Mouse (Mus musculus) frontal cortex, adult 2 months (tissue): ENCODE measurements at regions not wholly inside any gene's neighbourhood (a gene's known extent, or its start where the extent isn't known, plus 50 kb on each side); places are given as distances from the start of the nearest gene placed in this dataset.

Source experiments
- DNase-seq, 2 experiments: peaks; one replicate each; pipeline ENCODE4 v3.0.0; 2022; ENCODE audit warnings: low spot score in 1 of 2; ENCODE audit errors: extremely low spot score in 1 of 2

DNA sequence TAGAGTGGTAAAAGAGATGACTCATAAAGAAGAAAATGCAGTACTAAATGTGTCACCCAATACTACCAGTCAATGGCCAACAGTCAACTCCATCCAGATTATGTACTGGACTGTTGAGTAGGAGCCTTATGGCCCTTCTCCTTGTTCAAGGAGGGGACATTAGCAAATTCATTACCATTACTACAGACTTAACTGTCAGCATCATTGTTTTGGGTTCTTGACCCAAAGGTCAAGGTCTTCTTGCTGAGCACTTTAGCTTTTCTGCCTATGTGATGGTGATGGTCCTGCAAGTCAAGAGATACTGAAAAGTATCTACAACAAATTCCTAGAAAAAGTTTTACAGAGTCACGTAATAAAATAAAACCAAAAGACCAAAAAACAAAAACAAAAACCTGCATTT, 1251.4 kb downstream of the Gm37988 start:
- DNase-seq, result no peak

- DNase-seq, result no peak
Observed at GRCm38 (mm10) chr1:6076543-6076942, 1268.9 kb downstream of the Gm37988 start.

DNA sequence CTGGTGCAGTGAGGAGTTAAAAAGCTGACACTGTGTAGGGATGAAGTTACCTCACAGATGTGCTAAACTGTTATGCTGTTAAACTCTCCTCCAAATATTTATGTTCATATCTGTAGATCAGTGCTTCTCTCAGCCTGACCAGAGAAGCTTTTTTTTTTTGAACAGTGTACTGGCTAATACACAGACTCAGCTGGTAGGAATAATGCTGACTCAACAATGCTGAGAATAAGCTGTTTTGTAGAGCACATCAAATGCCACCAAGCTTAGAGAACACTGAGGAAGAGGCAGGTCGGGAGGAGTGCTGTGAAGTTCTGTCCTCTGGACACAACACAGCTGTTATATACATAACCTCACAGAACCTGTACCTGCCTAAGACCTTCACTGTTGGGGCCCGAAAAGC, 1274.2 kb downstream of the Gm37988 start:
- DNase-seq, result no peak

GRCm38 (mm10) chr1:6094162-6094934, 1286.7 kb downstream of the Gm37988 start:
- DNase-seq, result peak in 1 of 2 experiments; percentile 2

DNA sequence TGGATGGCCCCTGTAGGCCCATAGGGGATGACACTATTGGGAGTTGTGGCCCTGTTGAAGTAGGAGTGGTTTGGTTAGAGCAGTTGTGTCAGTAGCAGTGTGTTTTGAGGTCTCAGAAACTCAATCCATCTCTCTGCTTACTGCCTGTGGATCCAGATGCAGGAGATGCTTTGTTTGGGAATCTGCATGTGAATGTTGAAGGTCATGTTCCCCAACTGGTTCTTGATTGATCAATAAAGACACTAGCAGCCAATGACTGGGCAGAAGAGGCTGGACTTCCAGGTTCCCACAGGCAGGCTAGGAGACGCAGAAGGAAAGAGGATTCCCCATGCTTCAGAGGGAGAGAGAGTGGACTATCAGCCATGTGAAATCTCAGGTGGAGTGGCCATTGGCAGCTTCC, 1309.9 kb downstream of the Gm37988 start:
- DNase-seq, result no peak

DNA sequence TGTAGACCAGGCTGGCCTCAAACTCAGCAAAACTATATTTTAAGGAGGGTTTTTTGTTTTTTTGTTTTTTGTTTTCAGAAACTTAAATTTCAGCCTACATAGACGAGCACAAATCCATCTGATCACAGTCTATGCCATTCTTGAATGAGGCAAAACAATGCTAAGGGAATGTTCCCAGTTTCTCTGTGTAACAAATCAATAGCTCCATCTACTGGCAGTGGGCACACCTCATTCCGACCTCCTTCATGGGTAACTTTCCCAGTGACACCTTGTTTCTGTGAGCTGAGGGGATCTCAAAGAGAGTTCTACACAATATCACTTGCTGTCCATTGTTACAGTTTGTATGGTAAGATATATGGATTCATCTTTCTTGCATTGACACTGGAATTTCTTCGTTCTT, 1327.4 kb downstream of the Gm37988 start:
- peak; percentile 8 to 77 for DNase-seq

GRCm38 (mm10) chr1:6140245-6140644, 1332.6 kb downstream of the Gm37988 start:
- no peak for DNase-seq

DNA sequence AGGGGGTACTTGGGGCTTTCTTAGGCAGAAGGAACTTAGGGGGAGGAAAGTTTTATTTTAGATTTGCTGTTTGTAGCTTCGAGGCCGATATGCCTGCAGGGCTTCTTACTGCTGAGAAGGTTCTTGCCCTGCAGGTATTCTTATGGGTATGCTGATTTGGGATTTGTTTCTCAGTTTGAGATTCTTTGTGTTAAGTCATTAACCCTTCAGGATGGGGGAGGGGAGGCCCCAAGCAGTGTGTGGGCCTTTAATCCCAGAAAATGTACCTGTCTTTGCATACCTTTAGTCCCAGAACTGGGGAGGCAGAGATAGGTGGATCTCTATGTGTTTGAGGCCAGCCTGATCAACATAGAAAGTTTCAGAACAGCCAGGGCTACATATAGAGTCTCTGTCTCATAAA, 1335.1 kb downstream of the Gm37988 start:
- no peak for DNase-seq

DNA sequence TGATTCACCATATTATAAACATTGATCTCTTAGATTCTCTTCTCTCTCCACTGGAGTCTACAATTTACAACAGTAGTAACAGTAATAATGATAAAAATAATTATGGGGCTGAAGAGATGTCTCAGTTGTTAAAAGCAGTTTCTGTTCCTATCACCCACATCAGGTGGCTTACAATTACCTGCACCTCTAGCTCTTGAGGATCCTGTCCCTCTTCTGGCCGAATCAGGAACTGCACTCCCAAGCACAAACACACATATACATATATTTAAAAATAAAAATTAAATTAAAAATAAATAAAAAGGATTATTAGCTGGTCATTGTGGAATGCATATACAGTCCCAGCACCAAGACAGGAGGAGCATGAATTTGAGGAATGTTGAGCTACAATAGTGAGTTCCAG, 1336.2 kb downstream of the Gm37988 start:
- DNase-seq, result no peak

DNA sequence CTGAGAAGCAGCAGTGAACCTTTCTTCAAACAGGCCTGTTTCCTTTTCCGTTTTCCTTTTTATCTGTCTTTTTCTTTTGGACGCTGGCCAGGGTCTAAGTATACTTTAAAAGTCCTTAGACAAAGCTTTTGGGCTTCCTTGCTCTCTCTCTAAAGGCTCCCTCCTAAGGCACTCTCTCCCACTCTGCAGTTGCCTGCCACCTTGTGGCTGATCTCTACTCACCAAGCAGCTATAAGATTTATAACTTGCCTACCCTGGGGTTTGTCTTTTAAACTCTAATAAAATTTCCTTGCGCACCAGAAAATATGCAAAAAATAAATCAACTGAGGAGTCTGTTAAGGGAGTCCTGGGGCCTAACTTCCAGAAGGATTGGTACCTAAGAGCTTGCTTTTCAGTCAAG, 1344.7 kb downstream of the Gm37988 start:
- peak in 1 of 2 experiments; percentile 33 for DNase-seq
